Mouse (Mus musculus) ES-CJ7 (cell line): ENCODE results near the gene Apoh.

Source experiments
- DNase-seq: peaks from one replicate; pipeline ENCODE4 v3.0.0; 2011; ENCODE audit warnings: low read depth, low spot score

The Apoh gene

GRCm38 (mm10) chr11:108333583-108334379 lies 9.4 kb upstream of the Apoh start:
- no peak for DNase-seq

- DNase-seq: no peak
Observed at GRCm38 (mm10) chr11:108334658-108335057, 8.5 kb upstream of the Apoh start.

- DNase-seq: no peak
Observed at GRCm38 (mm10) chr11:108335536-108335935, 7.6 kb upstream of the Apoh start.

- no peak for DNase-seq
Observed at GRCm38 (mm10) chr11:108336445-108336844, 6.7 kb upstream of the Apoh start.

GRCm38 (mm10) chr11:108340293-108340692 lies 2.9 kb upstream of the Apoh start:
- DNase-seq: no peak

- DNase-seq: no peak
Observed at GRCm38 (mm10) chr11:108341783-108342182, 1.4 kb upstream of the Apoh start.

- DNase-seq: peak; percentile 90
Observed at GRCm38 (mm10) chr11:108343789-108344462, 772 bp downstream of the Apoh start, which contains the start of gene Prkca. Gene Prkca (minus strand): TSS chr11:108343928.

- no peak for DNase-seq
Observed at GRCm38 (mm10) chr11:108344759-108345158, 1.6 kb downstream of the Apoh start.

- DNase-seq: no peak
Observed at GRCm38 (mm10) chr11:108345321-108345720, 2.2 kb downstream of the Apoh start.

- no peak for DNase-seq
Observed at GRCm38 (mm10) chr11:108350799-108351198, 7.6 kb downstream of the Apoh start.

- DNase-seq: no peak
Observed at GRCm38 (mm10) chr11:108352842-108353388, 9.8 kb downstream of the Apoh start.

GRCm38 (mm10) chr11:108356020-108356419 lies 12.9 kb downstream of the Apoh start:
- DNase-seq: no peak

- no peak for DNase-seq
Observed at GRCm38 (mm10) chr11:108358911-108359310, 15.8 kb downstream of the Apoh start.

- DNase-seq: no peak
Observed at GRCm38 (mm10) chr11:108360983-108361382, 17.8 kb downstream of the Apoh start.

- no peak for DNase-seq
Observed at GRCm38 (mm10) chr11:108362965-108363364, 19.8 kb downstream of the Apoh start.

GRCm38 (mm10) chr11:108363991-108364390 lies 20.8 kb downstream of the Apoh start:
- no peak for DNase-seq

- DNase-seq: peak; percentile 47
Observed at GRCm38 (mm10) chr11:108364945-108365589, 21.9 kb downstream of the Apoh start.

GRCm38 (mm10) chr11:108365600-108365999 lies 22.4 kb downstream of the Apoh start:
- peak; percentile 17 for DNase-seq

- DNase-seq: no peak
Observed at GRCm38 (mm10) chr11:108367046-108367445, 23.9 kb downstream of the Apoh start.

GRCm38 (mm10) chr11:108376815-108377214 lies 33.7 kb downstream of the Apoh start:
- no peak for DNase-seq

- DNase-seq: peak; percentile 77
Observed at GRCm38 (mm10) chr11:108377680-108378362, 34.7 kb downstream of the Apoh start.

- DNase-seq: no peak
Observed at GRCm38 (mm10) chr11:108378363-108378751, 35.2 kb downstream of the Apoh start.
